Mouse (Mus musculus): ENCODE data around the gene Gm1113. TPM values are rescaled to one million over a fixed set of nuclear protein-coding genes. Genes with fewer than 3 reads are reported as not detected.

Gm1113 gene
- total RNA-seq, 2 experiments from 2014 or later, result not detected

GRCm38 (mm10) chr9:35533266-35533665 lies 15.2 kb upstream of the Gm1113 start:
- ATAC-seq (replicated peaks; ENCODE audit: low FRiP score, poor library complexity, severe bottlenecking), result no peak

DNA sequence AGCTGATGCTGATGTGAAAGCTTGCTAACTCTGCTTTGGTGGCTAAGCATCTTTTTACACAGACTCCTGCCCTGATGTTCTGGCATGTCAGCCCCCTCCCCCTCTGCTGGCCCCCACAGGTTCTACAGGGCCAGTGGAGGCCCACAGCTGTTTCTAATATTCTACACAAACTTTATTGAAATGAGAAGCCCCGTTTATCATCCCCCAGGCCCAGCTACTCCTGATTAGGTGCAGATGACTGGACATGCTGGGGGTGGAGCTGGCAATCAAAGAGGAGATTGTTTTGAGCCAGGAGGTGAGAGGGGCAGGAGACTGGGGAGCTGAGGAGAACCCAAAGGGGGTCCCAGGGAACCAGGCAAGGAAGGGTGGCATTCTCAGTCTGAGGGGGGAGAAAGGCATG lies 11.7 kb upstream of the Gm1113 start:
- ATAC-seq (replicated peaks; ENCODE audit: low FRiP score, poor library complexity, severe bottlenecking), result no peak

- ATAC-seq (replicated peaks; ENCODE audit: low FRiP score, poor library complexity, severe bottlenecking), result no peak
Observed at GRCm38 (mm10) chr9:35529141-35529540, 11.1 kb upstream of the Gm1113 start.

GRCm38 (mm10) chr9:35523941-35524411 lies 5.9 kb upstream of the Gm1113 start:
- ATAC-seq (replicated peaks; ENCODE audit: low FRiP score, poor library complexity, severe bottlenecking), result no peak

DNA sequence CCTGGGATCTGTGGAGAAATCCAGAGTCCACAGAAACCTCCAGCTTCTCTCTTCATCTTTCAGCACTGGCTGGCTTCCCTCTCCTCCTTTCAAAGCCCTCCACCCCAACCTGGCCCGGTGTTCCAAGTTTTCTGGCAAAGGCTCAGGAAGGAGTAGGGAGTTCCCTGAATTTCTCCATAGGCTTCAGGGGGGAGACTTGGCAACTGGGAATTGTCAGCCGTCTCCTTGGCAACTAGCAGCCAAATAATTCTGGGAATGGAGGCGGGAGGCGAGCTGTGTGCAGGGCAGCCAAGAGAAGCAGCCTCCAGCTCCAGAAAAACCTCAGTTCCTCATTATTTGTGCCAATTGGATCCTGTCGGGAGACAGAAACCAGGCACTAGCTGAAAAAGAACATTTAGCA lies 5.5 kb upstream of the Gm1113 start:
- ATAC-seq (replicated peaks; ENCODE audit: low FRiP score, poor library complexity, severe bottlenecking), result no peak

- ATAC-seq (replicated peaks; ENCODE audit: low FRiP score, poor library complexity, severe bottlenecking), result no peak
Observed at GRCm38 (mm10) chr9:35522821-35523515, 4.9 kb upstream of the Gm1113 start.

DNA sequence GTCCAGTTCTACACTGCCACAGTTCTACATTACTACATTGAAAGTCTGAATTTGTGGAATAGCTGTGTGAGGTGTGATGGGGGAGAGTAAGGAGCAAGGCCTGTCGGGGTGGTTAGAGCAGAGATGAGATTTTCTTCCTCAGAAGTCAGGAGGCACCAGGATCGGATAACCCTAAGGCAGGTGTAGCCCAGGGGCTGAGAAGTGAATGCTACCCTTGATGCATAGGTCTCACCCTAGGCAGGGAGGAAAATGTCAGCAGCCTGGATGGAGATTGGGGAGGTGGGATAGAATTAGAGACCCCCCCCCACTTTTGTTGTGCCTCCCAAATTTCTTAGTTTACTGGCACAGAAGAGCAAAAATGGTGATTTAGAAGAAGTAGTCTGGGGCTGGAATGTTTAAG lies 4.2 kb upstream of the Gm1113 start:
- ATAC-seq (replicated peaks; ENCODE audit: low FRiP score, poor library complexity, severe bottlenecking), result no peak

GRCm38 (mm10) chr9:35520631-35521348 lies 2.7 kb upstream of the Gm1113 start:
- ATAC-seq (replicated peaks; ENCODE audit: low FRiP score, poor library complexity, severe bottlenecking), result no peak

GRCm38 (mm10) chr9:35516711-35517110 lies 1.4 kb downstream of the Gm1113 start:
- ATAC-seq (replicated peaks; ENCODE audit: low FRiP score, poor library complexity, severe bottlenecking), result no peak

DNA sequence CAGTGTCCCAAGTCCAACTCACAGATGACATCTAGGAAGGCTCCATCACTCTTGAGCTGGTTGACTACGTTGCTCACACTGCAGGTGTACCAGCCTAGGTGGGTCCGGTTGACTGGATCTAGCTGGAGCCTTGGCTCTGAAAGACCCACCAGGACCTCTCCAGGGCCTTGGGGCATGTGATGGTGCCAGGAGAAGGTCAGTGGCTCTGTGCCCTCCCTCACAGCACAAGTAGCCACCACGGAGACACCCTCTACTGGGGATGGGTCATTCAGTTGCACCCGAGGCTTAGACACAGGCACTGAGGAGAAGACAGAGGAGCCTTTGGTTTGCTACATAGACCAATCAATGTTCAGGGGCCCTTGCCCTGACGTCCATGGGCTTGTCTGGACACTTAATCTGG lies 1.9 kb downstream of the Gm1113 start:
- ATAC-seq (replicated peaks; ENCODE audit: low FRiP score, poor library complexity, severe bottlenecking), result no peak

GRCm38 (mm10) chr9:35513900-35514299 lies 4.2 kb downstream of the Gm1113 start:
- ATAC-seq (replicated peaks; ENCODE audit: low FRiP score, poor library complexity, severe bottlenecking), result no peak

DNA sequence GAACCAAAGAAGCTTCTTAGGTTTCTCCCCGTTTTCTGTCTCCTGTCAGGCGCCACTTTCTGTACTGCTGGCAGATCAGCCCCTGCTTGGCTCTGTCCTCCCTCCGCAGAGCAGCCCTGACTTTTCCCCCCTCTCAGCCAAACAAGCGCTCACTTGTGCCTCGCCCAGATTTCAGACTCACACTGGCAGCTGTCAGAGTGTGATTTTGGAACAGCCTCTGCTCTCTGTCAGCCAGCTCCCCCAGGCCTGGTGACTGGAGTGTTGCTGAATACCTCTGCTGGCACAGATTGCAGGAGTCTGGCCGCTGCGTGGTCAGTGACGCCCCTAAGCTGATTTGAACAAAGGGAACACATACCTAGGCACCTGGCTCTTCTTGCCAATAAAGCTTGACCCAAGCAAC lies 9.8 kb downstream of the Gm1113 start:
- no peak for ATAC-seq (replicated peaks; ENCODE audit: low FRiP score, poor library complexity, severe bottlenecking)

- no peak for ATAC-seq (replicated peaks; ENCODE audit: low FRiP score, poor library complexity, severe bottlenecking)
Observed at GRCm38 (mm10) chr9:35502361-35503000, 15.6 kb downstream of the Gm1113 start.

DNA sequence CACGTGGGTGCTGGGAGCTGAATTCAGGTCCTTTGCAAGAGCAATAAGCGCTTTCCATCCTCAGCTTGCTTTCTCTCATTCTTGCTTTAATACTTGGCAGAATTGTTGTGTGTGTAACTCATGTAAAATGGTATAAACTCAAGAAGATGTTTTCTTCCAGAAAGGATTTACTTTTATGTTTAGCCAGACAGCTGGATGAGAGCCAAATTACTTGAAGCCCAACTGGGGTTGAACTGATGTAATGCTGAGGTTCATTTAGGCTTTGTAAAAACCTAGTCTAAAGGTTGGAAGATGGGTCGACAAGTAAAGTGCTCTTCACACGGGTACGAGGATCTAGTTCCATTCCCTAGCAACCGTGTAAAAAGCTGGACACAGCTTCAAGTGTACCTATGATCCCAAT lies 18.1 kb downstream of the Gm1113 start:
- ATAC-seq (replicated peaks; ENCODE audit: low FRiP score, poor library complexity, severe bottlenecking), result no peak

DNA sequence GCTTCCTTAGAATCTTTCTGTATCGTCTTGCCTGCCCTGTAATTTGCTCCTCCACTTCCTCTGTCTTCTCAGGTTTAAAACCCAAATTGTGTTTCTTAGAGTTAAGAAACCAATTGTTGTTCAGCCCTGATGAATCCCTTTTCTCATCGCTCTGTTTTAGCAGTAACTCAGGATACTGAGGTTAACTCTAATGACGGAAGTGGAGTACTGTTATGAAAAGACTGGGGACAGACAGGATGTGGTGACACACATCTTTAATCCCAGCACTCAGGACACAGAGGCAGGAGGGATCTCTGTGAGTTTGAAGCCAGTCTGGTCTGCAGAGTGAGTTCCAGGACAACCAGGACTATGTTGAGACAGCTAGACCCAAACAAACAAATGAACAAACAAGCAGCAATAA lies 22.6 kb downstream of the Gm1113 start:
- ATAC-seq (replicated peaks; ENCODE audit: low FRiP score, poor library complexity, severe bottlenecking), result no peak

- no peak for ATAC-seq (replicated peaks; ENCODE audit: low FRiP score, poor library complexity, severe bottlenecking)
Observed at GRCm38 (mm10) chr9:35494937-35495336, 23.1 kb downstream of the Gm1113 start.

- no peak for ATAC-seq (replicated peaks; ENCODE audit: low FRiP score, poor library complexity, severe bottlenecking)
Observed at GRCm38 (mm10) chr9:35493733-35494092, 24.4 kb downstream of the Gm1113 start.

DNA sequence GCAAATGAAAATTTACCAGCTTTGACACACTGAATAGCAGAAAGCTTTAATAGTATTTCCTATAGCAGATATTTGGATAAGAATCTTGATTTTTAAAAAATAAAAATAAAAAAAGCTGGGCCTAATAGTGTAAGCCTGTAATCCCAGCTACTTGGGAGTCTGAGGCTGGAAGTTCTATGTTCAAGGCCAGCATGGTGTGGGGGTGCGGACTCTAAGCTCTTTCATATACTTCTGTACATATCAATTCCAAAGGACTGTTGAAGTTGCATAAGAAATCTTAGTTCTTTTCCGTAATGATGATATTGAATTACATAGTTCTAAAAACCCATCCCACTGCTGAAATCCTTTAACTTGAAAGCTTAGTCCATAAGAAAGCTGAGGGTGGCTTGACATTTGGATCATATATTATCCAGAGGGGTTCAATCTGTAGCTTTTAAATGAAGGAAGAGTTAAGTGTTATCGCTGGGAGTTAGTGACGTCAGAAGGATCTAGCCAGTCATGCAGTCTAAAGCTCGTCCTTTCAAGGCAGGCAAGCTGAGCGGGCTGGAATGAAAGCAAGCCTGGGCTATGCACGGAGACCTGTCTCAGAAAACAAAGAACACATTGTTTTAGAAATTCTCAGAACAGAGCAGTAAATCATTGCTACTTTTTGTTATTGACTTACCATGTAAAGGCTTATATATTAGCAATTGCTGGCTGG lies 24.9 kb downstream of the Gm1113 start:
- no peak for ATAC-seq (replicated peaks; ENCODE audit: low FRiP score, poor library complexity, severe bottlenecking)

DNA sequence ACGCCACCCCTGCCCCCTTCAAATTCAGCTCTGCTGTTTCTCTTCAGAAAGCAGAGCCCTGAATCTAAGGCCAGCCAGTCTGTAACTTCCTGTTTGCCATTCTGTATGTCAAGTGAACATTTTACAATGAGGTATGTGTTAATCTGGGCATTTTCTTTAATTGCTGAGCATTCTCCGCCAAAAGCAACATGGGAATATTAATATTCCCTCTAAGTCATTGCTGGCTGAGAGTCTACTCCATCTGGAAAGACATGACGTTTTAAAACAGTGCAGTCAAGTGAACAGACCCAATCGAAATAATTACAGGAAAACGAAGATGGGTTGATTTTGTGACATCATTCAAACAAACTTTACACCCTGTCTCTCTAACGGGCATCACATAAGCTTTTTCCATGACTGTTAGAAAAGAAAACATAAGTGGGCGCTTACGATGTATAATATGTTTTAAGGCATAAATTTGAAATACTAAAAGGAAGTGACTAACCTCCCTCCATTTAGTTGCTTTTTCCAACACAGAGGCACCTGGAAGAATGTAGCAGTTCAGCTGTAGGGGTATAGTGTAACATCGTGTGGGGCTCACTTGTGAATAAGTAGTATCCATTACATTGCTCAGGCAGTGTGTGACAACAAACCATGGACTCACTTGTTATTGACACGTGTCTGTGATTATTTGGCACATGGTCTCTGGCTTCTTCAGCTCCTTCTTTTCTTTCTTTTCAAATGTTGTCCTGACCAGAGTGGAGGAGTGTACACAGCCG lies 26.8 kb downstream of the Gm1113 start:
- no peak for ATAC-seq (replicated peaks; ENCODE audit: low FRiP score, poor library complexity, severe bottlenecking)

- no peak for ATAC-seq (replicated peaks; ENCODE audit: low FRiP score, poor library complexity, severe bottlenecking)
Observed at GRCm38 (mm10) chr9:35488496-35488895, 29.6 kb downstream of the Gm1113 start.

Data from erythroid progenitor cell, adult 5-6 weeks (primary cell).